Mouse (Mus musculus): ENCODE results near the gene Mms22l.
"Not testable (repeated sequence)": the region's sequence is repeated elsewhere in the genome, so short reads cannot be mapped to it uniquely, and the experiment has no call there.

The Mms22l gene

DNA sequence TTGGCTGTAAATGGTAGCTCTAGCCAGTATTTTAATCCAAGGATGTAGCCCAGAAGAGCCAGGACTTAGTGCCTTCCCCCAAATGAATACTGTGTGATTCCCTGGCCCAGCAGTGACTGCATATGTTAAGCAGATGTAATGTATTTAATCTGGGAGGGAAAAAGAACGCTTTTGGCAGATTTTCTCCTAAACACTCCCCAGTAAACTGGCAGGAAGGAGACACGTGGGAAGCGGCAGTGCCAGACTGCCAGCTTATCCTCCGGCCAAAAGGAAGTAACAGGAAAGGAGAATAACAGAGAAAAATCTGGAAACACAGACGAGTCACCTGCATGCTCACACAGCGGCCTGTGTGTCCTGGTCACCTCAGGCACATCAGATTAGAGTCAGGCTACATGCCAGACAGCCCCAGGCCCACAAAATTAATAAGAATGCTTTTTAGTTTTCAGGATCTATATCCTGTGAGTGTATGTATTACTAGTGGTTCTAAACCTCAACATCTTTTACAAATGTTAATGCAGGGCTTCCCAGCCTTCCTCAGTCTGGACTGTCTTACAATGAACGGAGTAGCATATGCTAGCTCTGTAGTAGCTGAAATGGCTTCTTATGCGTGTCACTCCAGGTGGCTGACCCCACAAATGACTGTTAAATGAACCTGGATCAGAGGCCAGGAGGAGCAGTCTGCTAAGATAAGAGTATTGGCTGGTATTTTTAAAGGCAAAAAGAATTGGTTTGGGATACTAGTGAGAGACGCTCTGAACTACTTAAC lies 125.4 kb downstream of the Mms22l start:
- DNase-seq (ENCODE audit: low spot score) = no peak

- DNase-seq (ENCODE audit: low spot score) = no peak
Observed at GRCm38 (mm10) chr4:24625951-24626584, 129.8 kb downstream of the Mms22l start.

DNA sequence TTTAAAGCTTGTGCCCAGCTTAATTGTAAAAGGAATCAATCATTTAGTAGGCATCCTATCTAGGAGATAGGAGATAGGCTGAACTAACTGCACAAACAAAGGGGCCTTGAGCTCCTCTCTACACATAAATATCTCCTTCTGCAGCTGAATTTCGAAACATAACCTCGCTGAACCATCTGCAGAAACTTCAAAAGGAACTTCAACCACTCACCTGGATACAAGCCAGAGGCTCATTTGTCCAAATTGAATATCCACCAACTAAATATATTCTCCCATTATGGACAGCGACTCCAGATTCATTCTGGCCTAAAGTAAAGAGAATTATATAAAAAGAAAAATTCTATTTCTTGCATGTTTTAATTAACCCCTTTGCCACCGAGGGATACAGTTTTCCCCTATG lies 130.4 kb downstream of the Mms22l start:
- DNase-seq (ENCODE audit: low spot score) = no peak

DNA sequence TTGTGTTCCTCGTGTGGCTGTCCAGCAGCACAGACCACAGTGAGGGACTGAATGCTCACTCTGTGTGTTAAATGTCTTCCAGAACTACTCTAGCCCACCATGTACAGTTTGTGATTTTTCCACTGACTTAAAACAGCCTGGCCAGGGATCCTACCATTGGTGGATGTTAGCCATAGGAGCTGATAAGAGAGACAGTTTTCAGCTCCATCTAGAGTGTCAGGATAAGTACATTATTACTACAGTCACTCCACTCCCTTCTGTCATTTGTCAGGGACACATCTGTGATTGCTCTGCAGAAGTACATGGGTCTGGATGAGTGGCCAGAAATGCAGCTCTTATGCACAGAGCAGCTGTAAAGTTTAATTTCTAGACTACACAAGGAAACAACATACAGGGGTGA lies 131.6 kb downstream of the Mms22l start:
- no peak for DNase-seq (ENCODE audit: low spot score)

DNA sequence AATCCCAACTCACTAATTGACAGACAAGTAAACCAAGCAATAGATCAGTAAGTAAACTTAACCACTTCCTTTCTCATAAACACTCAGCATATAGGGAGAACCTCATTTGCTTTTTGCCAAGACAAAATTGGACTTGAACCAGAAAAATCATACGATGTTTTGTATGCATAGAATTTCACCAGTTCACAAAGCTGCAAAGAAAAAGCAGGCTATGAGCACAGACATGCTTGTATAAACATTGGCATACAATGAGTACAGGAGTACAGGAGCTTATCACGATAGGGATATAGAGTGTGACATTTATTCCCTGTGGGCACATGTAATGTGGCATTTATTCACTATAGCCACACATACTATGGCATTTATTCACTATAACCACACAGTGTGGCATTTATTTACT lies 134.2 kb downstream of the Mms22l start:
- DNase-seq (ENCODE audit: low spot score) = no peak

GRCm38 (mm10) chr4:24631177-24631911 lies 135.1 kb downstream of the Mms22l start:
- DNase-seq (ENCODE audit: low spot score) = no peak

DNA sequence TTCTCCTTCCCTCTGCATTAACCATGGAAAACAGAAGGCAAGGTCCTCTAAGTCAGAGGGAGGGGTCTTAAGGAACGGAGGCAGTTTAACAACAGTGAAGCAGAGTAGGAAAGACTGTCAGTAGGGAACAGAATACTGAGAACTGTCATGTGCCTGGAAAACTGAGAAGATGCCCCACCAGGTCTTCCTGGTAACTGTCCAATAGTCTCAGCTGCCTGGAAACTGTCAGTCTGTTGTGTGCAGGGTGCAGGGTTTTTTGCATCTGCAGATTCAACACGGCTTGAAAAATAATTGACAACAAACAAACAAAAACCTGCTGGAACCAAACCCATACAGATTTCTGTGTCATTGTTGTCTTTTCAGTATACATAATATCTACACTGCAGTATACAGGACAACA lies 146.1 kb downstream of the Mms22l start:
- DNase-seq (ENCODE audit: low spot score) = no peak

DNA sequence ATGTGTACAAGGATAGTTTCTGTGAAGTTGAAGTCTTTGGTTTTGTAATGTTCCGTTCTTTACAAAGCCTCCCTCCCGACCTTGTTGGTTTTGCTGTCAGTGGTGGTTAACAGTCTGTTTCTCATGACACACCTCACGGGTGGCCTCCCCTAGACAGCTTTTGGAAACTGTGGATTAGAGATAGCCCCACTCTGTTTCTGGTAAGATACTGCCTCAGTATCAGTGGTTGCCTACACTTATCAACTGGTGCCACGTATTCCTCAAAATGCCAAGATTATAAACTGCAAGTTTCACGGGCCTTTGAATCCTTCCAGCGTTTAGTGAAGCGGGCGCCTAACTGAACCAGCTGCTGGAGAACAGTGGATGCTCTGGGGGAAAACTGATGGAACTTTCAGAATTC lies 148.5 kb downstream of the Mms22l start:
- DNase-seq (ENCODE audit: low spot score) = not testable (repeated sequence)
